Mouse (Mus musculus) megakaryocyte progenitor cell, adult 5-6 weeks (primary cell): Measurements from ENCODE around the gene Ube2q2. TPM values are rescaled to one million over a fixed set of nuclear protein-coding genes. Genes with fewer than 3 reads are reported as not detected.
"Not testable (repeated sequence)": the region's sequence is repeated elsewhere in the genome, so short reads cannot be mapped to it uniquely, and the experiment has no call there.

Experiments
- ATAC-seq: replicated peaks from 2 replicates; pipeline ENCODE4 v1.8.0; 2016; ENCODE audit warnings: mild to moderate bottlenecking, moderate TSS enrichment, inconsistent platforms; ENCODE audit not compliant: poor library complexity
- total RNA-seq, 2 experiments: library from RNA; stranded (forward) in 1 of 2; stranded (reverse) in 1 of 2; fragments of 157-497, 149-512 nt in 1 of 2; fragments of 200-1000 nt in 1 of 2; gene quantifications; 2 replicates each; pipeline versions ENCODE4 v1.2.3 to v1.2.4; 2015 to 2017

Gene Ube2q2
- 44.4 and 46.8 TPM in 2 replicates for total RNA-seq (2015)
- total RNA-seq (2017): 45.2 and 57.7 TPM in 2 replicates

- peak; percentile 64 for ATAC-seq
Observed at GRCm38 (mm10) chr9:55148854-55149498, at the start of gene Ube2q2. Ube2q2 (plus strand) TSS chr9:55148854.

GRCm38 (mm10) chr9:55101117-55101516, 47.5 kb upstream of the Ube2q2 start:
- no peak for ATAC-seq

GRCm38 (mm10) chr9:55102186-55102835, 46.3 kb upstream of the Ube2q2 start:
- no peak for ATAC-seq

- ATAC-seq: no peak
Observed at GRCm38 (mm10) chr9:55102931-55103630, 45.6 kb upstream of the Ube2q2 start.

GRCm38 (mm10) chr9:55110059-55110834, 38.4 kb upstream of the Ube2q2 start:
- peak; percentile 100 for ATAC-seq

GRCm38 (mm10) chr9:55110835-55111217, 37.8 kb upstream of the Ube2q2 start:
- not testable (repeated sequence) for ATAC-seq

- no peak for ATAC-seq
Observed at GRCm38 (mm10) chr9:55114752-55115151, 33.9 kb upstream of the Ube2q2 start.

- ATAC-seq: peak; percentile 65; the same call in 1 of the 2 replicates
Observed at GRCm38 (mm10) chr9:55117293-55118055, 31.2 kb upstream of the Ube2q2 start.

- no peak for ATAC-seq
Observed at GRCm38 (mm10) chr9:55122586-55122985, 26.1 kb upstream of the Ube2q2 start.

GRCm38 (mm10) chr9:55125735-55126134, 22.9 kb upstream of the Ube2q2 start:
- peak; percentile 31; the same call in 1 of the 2 replicates for ATAC-seq

GRCm38 (mm10) chr9:55126295-55126694, 22.4 kb upstream of the Ube2q2 start:
- ATAC-seq: no peak; the same call in 1 of the 2 replicates

GRCm38 (mm10) chr9:55131851-55132250, 16.8 kb upstream of the Ube2q2 start:
- no peak for ATAC-seq

GRCm38 (mm10) chr9:55136576-55136975, 12.1 kb upstream of the Ube2q2 start:
- ATAC-seq: no peak

GRCm38 (mm10) chr9:55137112-55137511, 11.5 kb upstream of the Ube2q2 start:
- no peak for ATAC-seq

- ATAC-seq: no peak
Observed at GRCm38 (mm10) chr9:55139958-55140357, 8.7 kb upstream of the Ube2q2 start.

GRCm38 (mm10) chr9:55149499-55150278, 1.0 kb downstream of the Ube2q2 start:
- ATAC-seq: peak; percentile 54

- ATAC-seq: peak; percentile 18
Observed at GRCm38 (mm10) chr9:55150279-55150726, 1.6 kb downstream of the Ube2q2 start.

- no peak for ATAC-seq
Observed at GRCm38 (mm10) chr9:55151096-55151495, 2.4 kb downstream of the Ube2q2 start.

- no peak for ATAC-seq
Observed at GRCm38 (mm10) chr9:55152935-55153334, 4.3 kb downstream of the Ube2q2 start.
